9 mouse cellular contexts compared by ENCODE assay signal in the genomic region with DNA sequence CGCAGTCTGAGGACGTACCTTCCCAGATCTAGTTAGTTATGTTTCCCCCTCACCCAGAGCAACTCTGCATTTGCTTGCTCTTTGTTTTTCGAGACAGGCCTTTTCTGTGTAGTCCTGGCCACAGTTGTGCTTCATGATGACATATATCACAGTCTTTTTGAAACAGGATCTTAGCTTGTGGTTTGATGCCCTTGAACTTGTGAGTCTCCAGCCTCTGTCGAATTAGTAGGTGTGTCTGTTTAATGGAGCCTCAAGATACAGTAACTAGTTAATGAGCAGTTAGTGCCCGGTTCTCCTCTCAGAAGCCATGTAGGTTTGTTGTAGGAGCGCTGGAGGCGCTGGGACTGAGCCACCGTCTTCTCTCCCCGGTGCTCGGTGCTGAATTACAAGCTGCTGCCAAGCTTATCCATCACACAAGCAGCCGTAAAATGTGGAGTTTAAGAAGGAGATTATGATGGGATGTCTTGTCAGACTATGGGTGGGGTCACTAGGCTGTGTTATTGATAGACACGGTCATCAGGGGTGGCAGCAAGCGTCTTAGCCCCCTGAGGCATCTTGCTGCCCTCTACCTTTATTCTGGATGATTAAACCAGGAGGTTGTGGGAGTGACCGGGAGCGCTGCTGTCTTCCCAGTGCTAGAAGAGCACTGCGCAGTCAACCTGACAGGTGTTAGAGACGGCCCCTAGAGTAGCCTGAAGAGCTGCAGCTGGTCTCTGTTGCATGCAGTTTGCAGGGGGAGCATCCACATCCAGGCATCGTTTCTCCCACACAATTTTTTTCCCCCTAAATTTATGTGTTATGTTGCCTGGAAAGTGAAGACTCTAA. TPM values are rescaled to one million over a fixed set of nuclear protein-coding genes. Genes with fewer than 3 reads are reported as not detected.
DNase-seq lines count a peak whose midpoint lies in the region; ATAC-seq and TF ChIP-seq lines count a peak whose summit lies in the region.
"Had no signal": no experiment of that assay in that cellular context is flagged by ENCODE, and none has a peak within 500 bp of the region (broad histone marks: within the 10 kb centered on the region; RNA-seq: fewer than 3 reads in every experiment).

No protein-coding gene starts in this region.

- no peaks in the 10 kb centered on the region for H3K27me3 ChIP-seq in embryonic facial prominence, embryonic 12.5 days
- no peaks in the 10 kb centered on the region for H3K27me3 ChIP-seq in embryonic facial prominence, embryonic 10.5 days (replicated peaks; ENCODE audit: low read depth, poor library complexity, severe bottlenecking)
- no peaks in the 10 kb centered on the region for H3K27me3 ChIP-seq in limb, embryonic 12.5 days
- no peaks in the 10 kb centered on the region for H3K27me3 ChIP-seq in limb, embryonic 10.5 days (ENCODE audit: low read depth, poor library complexity, severe bottlenecking)
- H3K27me3 ChIP-seq in liver, embryonic 13.5 days, result no peaks in the 10 kb centered on the region
- no peaks in the 10 kb centered on the region for H3K27me3 ChIP-seq in cerebellum, adult 2 months (ENCODE audit: control insufficient read depth, insufficient read depth, low read length)
- H3K27me3 ChIP-seq: midbrain, embryonic 12.5 days had no signal

- no peak overlapping the region for H3K4me2 ChIP-seq in embryonic facial prominence, embryonic 12.5 days (replicated peaks)
- H3K4me2 ChIP-seq in limb, embryonic 12.5 days, result no peak overlapping the region
- H3K4me2 ChIP-seq in liver, embryonic 13.5 days, result peak overlapping the region; percentile 78
- H3K4me2 ChIP-seq: midbrain, embryonic 12.5 days had no signal

- no peak for DNase-seq in embryonic facial prominence, embryonic 10.5 days (ENCODE audit: low spot score)
- DNase-seq in limb, embryonic 10.5 days (ENCODE audit: low spot score), result no peak
- DNase-seq in brain, embryonic 14.5 days (ENCODE audit: low read depth), result peak; percentile 27
- peak; percentile 63 for DNase-seq in liver, embryonic 13.5 days
- DNase-seq in cerebellum, adult 2 months, result no peak
- no peak for DNase-seq in right cerebral cortex, adult 2 months (ENCODE audit: low spot score in 2 of 2)

- H3K9ac ChIP-seq in embryonic facial prominence, embryonic 12.5 days, result no peak overlapping the region
- 0 out of 2 replicates have a peak overlapping the region, but pooled peaks have one; percentile 1 for H3K9ac ChIP-seq in limb, embryonic 12.5 days (replicated peaks)
- H3K9ac ChIP-seq in liver, embryonic 13.5 days, result peak overlapping the region; percentile 71
- H3K9ac ChIP-seq: midbrain, embryonic 12.5 days had no signal

- 72% methylated on average over 18 of the region's 18 CpGs for WGBS in embryonic facial prominence, embryonic 12.5 days
- WGBS in embryonic facial prominence, embryonic 10.5 days, result 78% methylated on average over 18 of the region's 18 CpGs
- 61% methylated on average over 18 of the region's 18 CpGs for WGBS in limb, embryonic 12.5 days
- WGBS in limb, embryonic 10.5 days, result 77% methylated on average over 18 of the region's 18 CpGs
- WGBS in liver, embryonic 13.5 days (ENCODE audit: insufficient replicate concordance), result 30% methylated on average over 18 of the region's 18 CpGs
- WGBS in cerebellum, adult 2 months, result 69% methylated on average over 18 of the region's 18 CpGs

- no peak overlapping the region for H3K4me3 ChIP-seq in embryonic facial prominence, embryonic 12.5 days
- no peak overlapping the region for H3K4me3 ChIP-seq in embryonic facial prominence, embryonic 10.5 days
- no peak overlapping the region for H3K4me3 ChIP-seq in limb, embryonic 12.5 days (replicated peaks)
- no peak overlapping the region for H3K4me3 ChIP-seq in limb, embryonic 10.5 days
- H3K4me3 ChIP-seq in liver, embryonic 13.5 days (replicated peaks), result peak overlapping the region; percentile 46
- H3K4me3 ChIP-seq in cerebellum, adult 2 months (replicated peaks; ENCODE audit: insufficient read depth, low read depth, low read length), result no peak overlapping the region
- H3K4me3 ChIP-seq: midbrain, embryonic 12.5 days had no signal

- no peaks in the 10 kb centered on the region for H3K9me3 ChIP-seq in embryonic facial prominence, embryonic 12.5 days
- H3K9me3 ChIP-seq in embryonic facial prominence, embryonic 10.5 days, result no peaks in the 10 kb centered on the region
- no peaks in the 10 kb centered on the region for H3K9me3 ChIP-seq in limb, embryonic 12.5 days
- no peaks in the 10 kb centered on the region for H3K9me3 ChIP-seq in limb, embryonic 10.5 days (replicated peaks)
- no peaks in the 10 kb centered on the region for H3K9me3 ChIP-seq in liver, embryonic 13.5 days (replicated peaks)
- H3K9me3 ChIP-seq: midbrain, embryonic 12.5 days had no signal

- ATAC-seq in embryonic facial prominence, embryonic 12.5 days (ENCODE audit: insufficient number of reproducible peaks, insufficient read depth, low FRiP score, low TSS enrichment), result no peak
- no peak for ATAC-seq in limb, embryonic 12.5 days (ENCODE audit: insufficient number of reproducible peaks, insufficient read depth, low FRiP score, low TSS enrichment, low read depth)
- peak; percentile 84 for ATAC-seq in liver, embryonic 13.5 days (ENCODE audit: low read depth)

- TF ChIP-seq POLR2A in brain, embryonic 14.5 days (IDR thresholded peaks at IDR 0.05; ENCODE audit: borderline replicate concordance, extremely low read depth, insufficient read depth, insufficient read length, poor library complexity, severe bottlenecking), result no peak
- no peak for TF ChIP-seq POLR2A in cerebellum, adult 2 months (IDR thresholded peaks at IDR 0.05; ENCODE audit: borderline replicate concordance, insufficient read depth, low read length)

- TF ChIP-seq CTCF in brain, embryonic 14.5 days (IDR thresholded peaks at IDR 0.05; ENCODE audit: borderline replicate concordance, extremely low read depth, insufficient read depth, insufficient read length), result no peak
- TF ChIP-seq CTCF in cerebellum, adult 2 months (IDR thresholded peaks at IDR 0.05; ENCODE audit: borderline replicate concordance, insufficient read depth, low read depth, low read length), result no peak

- H3K4me1 ChIP-seq in embryonic facial prominence, embryonic 12.5 days, result peaks cover 30% of the 10 kb centered on the region
- peaks cover 22% of the 10 kb centered on the region for H3K4me1 ChIP-seq in embryonic facial prominence, embryonic 10.5 days
- H3K4me1 ChIP-seq in limb, embryonic 12.5 days (replicated peaks), result peaks cover 35% of the 10 kb centered on the region
- peaks cover 25% of the 10 kb centered on the region for H3K4me1 ChIP-seq in limb, embryonic 10.5 days
- peaks cover 77% of the 10 kb centered on the region for H3K4me1 ChIP-seq in liver, embryonic 13.5 days (replicated peaks)
- H3K4me1 ChIP-seq in cerebellum, adult 2 months (ENCODE audit: control insufficient read depth, insufficient read depth, low read length), result peaks cover 16% of the 10 kb centered on the region

- H3K27ac ChIP-seq in embryonic facial prominence, embryonic 12.5 days, result 0 out of 2 replicates have a peak overlapping the region, but pooled peaks have one; percentile 11
- H3K27ac ChIP-seq in embryonic facial prominence, embryonic 10.5 days (replicated peaks), result no peak overlapping the region; the same call in 1 of the 2 replicates
- H3K27ac ChIP-seq in limb, embryonic 12.5 days, result 0 out of 2 replicates have a peak overlapping the region, but pooled peaks have one; percentile 7
- no peak overlapping the region for H3K27ac ChIP-seq in limb, embryonic 10.5 days
- peak overlapping the region; percentile 97 for H3K27ac ChIP-seq in liver, embryonic 13.5 days
- H3K27ac ChIP-seq in cerebellum, adult 2 months (ENCODE audit: insufficient read depth, low read length), result no peak overlapping the region
- H3K27ac ChIP-seq: midbrain, embryonic 12.5 days had no signal

- H3K36me3 ChIP-seq in embryonic facial prominence, embryonic 12.5 days, result no peaks in the 10 kb centered on the region
- no peaks in the 10 kb centered on the region for H3K36me3 ChIP-seq in embryonic facial prominence, embryonic 10.5 days (replicated peaks)
- H3K36me3 ChIP-seq in limb, embryonic 12.5 days, result no peaks in the 10 kb centered on the region
- H3K36me3 ChIP-seq in limb, embryonic 10.5 days, result no peaks in the 10 kb centered on the region
- H3K36me3 ChIP-seq in liver, embryonic 13.5 days, result no peaks in the 10 kb centered on the region
- H3K36me3 ChIP-seq: midbrain, embryonic 12.5 days had no signal

RNA-seq across cellular contexts. Expression of a gene that starts 28.1 kb away (rescaled TPM):
- 10.8 and 11.7 TPM in 2 replicates for polyA plus RNA-seq in embryonic facial prominence, embryonic 12.5 days (2016; fragmentation: Nextera tagmentation; extraction: Ambion mirVana)
- 8.6 and 8.9 TPM in 2 replicates for polyA plus RNA-seq in embryonic facial prominence, embryonic 10.5 days (2016; fragmentation: Nextera tagmentation; extraction: Ambion mirVana)
- 4.1 and 4.4 TPM in 2 replicates for polyA plus RNA-seq in limb, embryonic 12.5 days (2016; fragmentation: Nextera tagmentation; extraction: Ambion mirVana)
- polyA plus RNA-seq in limb, embryonic 10.5 days (2016; fragmentation: Nextera tagmentation; extraction: Ambion mirVana), result 1.1 and 2.0 TPM in 2 replicates
- polyA plus RNA-seq in brain, embryonic 14.5 days (2012; rRNA removed), result 87.8 and 159 TPM in 2 replicates
- polyA plus RNA-seq in liver, embryonic 13.5 days (2015; fragmentation: Nextera tagmentation; extraction: Ambion mirVana), result 0.13 and 0.21 TPM in 2 replicates
- polyA plus RNA-seq in cerebellum, adult 2 months (2012; rRNA removed), result 499 and 502 TPM in 2 replicates

Comparison
In these comparisons a context has a peak if more than half of its experiments do, and no peak if none do; other contexts are left out.
1. H3K27ac ChIP-seq: peak in embryonic facial prominence, embryonic 12.5 days (single experiment), limb, embryonic 12.5 days (single experiment) and liver, embryonic 13.5 days (single experiment); none in embryonic facial prominence, embryonic 10.5 days (single experiment), limb, embryonic 10.5 days (single experiment) and cerebellum, adult 2 months (single experiment).
2. DNase-seq: peak in brain, embryonic 14.5 days (single experiment) and liver, embryonic 13.5 days (single experiment); none in embryonic facial prominence, embryonic 10.5 days (single experiment), limb, embryonic 10.5 days (single experiment), cerebellum, adult 2 months (0 of 2) and right cerebral cortex, adult 2 months (0 of 2).